Mouse (Mus musculus) stomach, embryonic 15.5 days (tissue): ENCODE data around the gene Arhgap25. TPM values are rescaled to one million over a fixed set of nuclear protein-coding genes. Genes with fewer than 3 reads are reported as not detected.

Experiments
- ATAC-seq: fragments of 200-750 bp; cut with Nextera tagmentation; 2 replicates; pipeline ENCODE4 v1.8.0; 2017; ENCODE audit warnings: low read depth, moderate number of reproducible peaks, moderate TSS enrichment; ENCODE audit not compliant: insufficient read depth, low FRiP score
- H3K27ac ChIP-seq: fragments of 300-500 bp; sonication (generic); 2 replicates; pipeline ENCODE4 v1.5.1; 2015; ENCODE audit warnings: mild to moderate bottlenecking, inconsistent platforms
- H3K27me3 ChIP-seq: fragments of 300-500 bp; sonication (generic); replicated peaks from 2 replicates; pipeline ENCODE4 v1.6.1; 2015; ENCODE audit warnings: inconsistent platforms
- H3K36me3 ChIP-seq: fragments of 300-500 bp; sonication (generic); 2 replicates; pipeline ENCODE4 v1.6.1; 2015; ENCODE audit warnings: inconsistent platforms
- H3K4me1 ChIP-seq: fragments of 300-500 bp; sonication (generic); 2 replicates; pipeline ENCODE4 v1.6.1; 2015; ENCODE audit warnings: inconsistent platforms
- H3K4me2 ChIP-seq: fragments of 300-500 bp; sonication (generic); 2 replicates; pipeline ENCODE4 v1.6.1; 2015; ENCODE audit warnings: mild to moderate bottlenecking, inconsistent platforms
- H3K4me3 ChIP-seq: fragments of 300-500 bp; sonication (generic); replicated peaks from 2 replicates; pipeline ENCODE4 v1.5.1; 2015; ENCODE audit warnings: inconsistent platforms
- H3K9ac ChIP-seq: fragments of 300-500 bp; sonication (generic); 2 replicates; pipeline ENCODE4 v1.6.1; 2015; ENCODE audit warnings: inconsistent platforms
- H3K9me3 ChIP-seq: fragments of 300-500 bp; sonication (generic); 2 replicates; pipeline ENCODE4 v1.6.1; 2016; ENCODE audit warnings: inconsistent platforms
- WGBS: fragments of 180-500 bp; shearing (Covaris S2); methylation state at CpG from one replicate; pipeline ENCODE4 v1.1.7; 2015; 5-methylcytosine and 5-hydroxymethylcytosine counted together
- polyA plus RNA-seq: library from polyadenylated mRNA; unstranded; fragments of >200 nt; fragmentation: Nextera tagmentation; extraction: Ambion mirVana; gene quantifications from 2 replicates; pipeline ENCODE4 v1.2.1, GENCODE M21; 2015

Arhgap25 gene
- polyA plus RNA-seq, 1 experiment from 2014 or later, result 6.0 TPM

DNA sequence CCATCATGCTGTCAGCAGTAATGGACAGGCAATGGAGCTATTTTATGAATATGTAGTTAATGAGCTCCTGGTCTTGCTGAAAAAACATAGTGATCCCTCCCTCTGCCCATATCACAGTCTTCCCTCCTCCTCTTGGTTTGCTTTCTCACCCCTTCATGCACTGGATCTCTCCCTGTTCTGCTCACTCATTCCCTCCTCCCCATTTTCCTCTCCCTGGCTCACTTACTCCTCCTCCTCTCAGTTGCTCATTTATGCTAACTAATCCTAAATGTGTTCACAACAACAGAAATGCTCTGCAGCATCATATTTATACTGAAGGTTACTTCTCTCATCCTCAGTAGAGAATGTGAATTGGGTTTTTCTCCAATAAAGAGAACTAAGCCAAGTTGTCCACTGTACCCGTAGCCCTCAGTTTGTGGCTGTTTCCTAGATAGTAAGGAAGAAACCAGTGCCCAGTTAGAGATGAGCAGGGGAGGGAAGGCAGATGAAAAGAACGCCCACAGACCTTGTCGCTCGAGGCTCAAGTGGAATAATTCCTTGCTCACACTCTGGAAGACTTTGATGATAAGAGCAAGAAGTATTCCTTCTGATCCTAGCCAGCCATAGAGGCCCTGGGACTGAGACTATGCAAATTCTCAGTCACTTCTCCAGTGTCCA is 15.2 kb downstream of the Arhgap25 start:
- H3K36me3 ChIP-seq, result no peaks in the 10 kb centered on the region
- no peaks in the 10 kb centered on the region for H3K27me3 ChIP-seq
- no peak for ATAC-seq
- no peaks in the 10 kb centered on the region for H3K4me1 ChIP-seq
- no peak overlapping the region for H3K9ac ChIP-seq
- H3K4me3 ChIP-seq, result no peak overlapping the region
- no peak overlapping the region for H3K4me2 ChIP-seq
- WGBS, result 88% methylated on average over 4 of the region's 4 CpGs
- H3K9me3 ChIP-seq, result no peaks in the 10 kb centered on the region
- H3K27ac ChIP-seq, result no peak overlapping the region

DNA sequence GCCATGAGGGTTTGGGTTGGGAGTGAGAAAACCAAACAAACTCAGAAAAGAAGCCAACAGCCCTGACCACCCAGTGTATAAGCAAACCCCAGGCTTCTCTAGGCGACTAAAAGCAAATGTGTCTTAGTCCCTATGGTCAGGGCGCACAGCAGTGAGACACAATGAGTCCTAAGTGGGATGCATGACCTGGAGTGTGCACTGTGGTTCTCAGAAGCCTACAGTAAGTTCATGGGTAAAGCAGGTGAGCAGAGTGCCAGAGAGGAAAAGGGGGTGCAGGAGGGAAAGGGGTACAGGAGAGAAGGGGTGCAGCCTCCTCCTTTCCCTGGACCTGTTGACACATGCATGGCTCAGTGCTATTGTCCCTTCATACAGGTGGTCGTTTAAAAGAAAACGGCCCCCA is 18.7 kb downstream of the Arhgap25 start:
- ATAC-seq, result no peak
- Histone ChIP-seq H3K4me3 (no peak overlapping the region), H3K9ac (no peak overlapping the region), H3K36me3 (no peaks in the 10 kb centered on the region), H3K4me1 (no peaks in the 10 kb centered on the region), H3K27ac (no peak overlapping the region), H3K9me3 (no peaks in the 10 kb centered on the region), H3K4me2 (no peak overlapping the region), H3K27me3 (no peaks in the 10 kb centered on the region)
- WGBS, result 79% methylated on average over 4 of the region's 4 CpGs

DNA sequence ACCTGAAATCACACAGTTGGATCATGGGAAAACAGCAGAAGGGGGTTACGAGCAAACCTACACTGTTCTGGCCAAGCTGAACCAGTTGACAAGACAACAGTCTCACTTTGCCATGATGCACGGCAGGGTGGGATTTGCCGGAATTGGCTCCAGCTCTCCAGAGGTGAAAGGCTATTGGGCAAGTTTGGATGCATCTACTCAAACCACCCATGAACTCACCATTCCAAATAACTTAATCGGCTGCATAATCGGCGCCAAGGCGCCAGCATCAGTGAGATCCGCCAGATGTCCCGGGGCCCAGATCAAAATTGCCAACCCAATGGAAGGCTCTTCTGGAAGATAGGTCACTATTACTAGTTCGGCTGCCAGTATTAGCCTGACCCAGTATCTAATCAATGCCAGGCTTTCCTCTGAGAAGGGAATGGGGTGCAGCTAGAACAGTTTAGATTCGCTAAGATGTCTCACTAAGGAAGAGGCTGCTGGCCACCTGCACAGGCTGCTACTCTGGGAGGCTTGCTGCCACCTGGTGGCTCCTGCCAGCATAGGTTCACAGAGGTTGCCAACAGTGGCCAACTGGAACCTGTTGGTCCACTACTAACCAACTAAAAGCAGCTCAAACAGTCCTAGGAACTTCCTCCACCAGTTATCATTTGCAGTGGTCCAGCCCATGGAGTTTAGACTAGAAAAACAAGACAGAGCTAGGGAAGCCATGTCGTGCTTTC is 19.9 kb downstream of the Arhgap25 start:
- H3K4me1 ChIP-seq, result no peaks in the 10 kb centered on the region
- WGBS, result 69% methylated on average over 12 of the region's 12 CpGs
- ATAC-seq, result no peak
- no peaks in the 10 kb centered on the region for H3K9me3 ChIP-seq
- H3K4me3 ChIP-seq, result no peak overlapping the region
- no peak overlapping the region for H3K4me2 ChIP-seq
- no peak overlapping the region for H3K9ac ChIP-seq
- no peak overlapping the region for H3K27ac ChIP-seq
- no peaks in the 10 kb centered on the region for H3K27me3 ChIP-seq
- no peaks in the 10 kb centered on the region for H3K36me3 ChIP-seq

DNA sequence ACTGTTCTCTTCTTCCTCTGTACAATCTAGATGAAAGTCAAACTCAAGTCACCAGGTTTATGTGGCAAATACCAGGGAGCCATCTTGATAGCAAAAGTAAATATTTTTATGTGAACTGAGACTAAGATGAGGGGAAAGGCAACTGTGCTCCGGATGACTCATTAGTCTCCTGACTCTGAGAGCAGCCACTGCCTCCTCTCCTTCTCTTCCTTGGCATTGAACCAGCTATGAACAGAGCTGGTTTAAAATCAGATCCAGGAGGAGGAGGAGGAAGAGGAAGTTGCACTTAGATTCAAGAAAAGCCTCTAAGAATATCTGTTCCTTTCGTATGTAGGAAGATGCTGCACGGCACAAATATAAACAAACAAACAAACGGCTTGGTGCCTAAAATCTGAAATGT is 22.1 kb downstream of the Arhgap25 start:
- Histone ChIP-seq H3K27ac (no peak overlapping the region), H3K36me3 (no peaks in the 10 kb centered on the region), H3K27me3 (no peaks in the 10 kb centered on the region), H3K9me3 (no peaks in the 10 kb centered on the region), H3K4me3 (no peak overlapping the region), H3K9ac (no peak overlapping the region), H3K4me1 (no peaks in the 10 kb centered on the region), H3K4me2 (no peak overlapping the region)
- ATAC-seq, result no peak
- 50% methylated on average over 4 of the region's 4 CpGs for WGBS

DNA sequence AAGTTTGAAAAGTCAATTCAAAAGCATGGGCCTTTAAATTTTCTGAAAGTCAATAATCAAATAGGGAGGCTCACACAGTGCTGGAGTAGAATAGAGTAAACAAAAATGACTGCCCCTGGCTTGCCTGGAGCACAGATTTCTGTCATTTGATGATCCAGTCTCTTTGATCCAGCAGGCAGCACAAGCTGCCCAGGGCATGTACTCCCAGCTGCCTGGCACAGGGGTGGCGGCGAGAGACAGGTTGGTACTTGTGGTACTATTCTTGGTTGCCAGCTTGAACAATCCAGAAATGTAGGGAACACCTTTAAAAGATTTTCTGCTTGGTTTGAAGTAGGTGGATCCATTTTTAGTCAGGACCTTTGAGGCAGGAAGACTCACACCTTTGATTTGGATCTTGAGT is 23.3 kb downstream of the Arhgap25 start:
- Histone ChIP-seq H3K27me3 (no peaks in the 10 kb centered on the region), H3K36me3 (no peaks in the 10 kb centered on the region), H3K4me1 (no peaks in the 10 kb centered on the region), H3K9ac (no peak overlapping the region), H3K9me3 (no peaks in the 10 kb centered on the region), H3K27ac (no peak overlapping the region), H3K4me2 (no peak overlapping the region), H3K4me3 (no peak overlapping the region)
- 77% methylated on average over 2 of the region's 2 CpGs for WGBS
- no peak for ATAC-seq

DNA sequence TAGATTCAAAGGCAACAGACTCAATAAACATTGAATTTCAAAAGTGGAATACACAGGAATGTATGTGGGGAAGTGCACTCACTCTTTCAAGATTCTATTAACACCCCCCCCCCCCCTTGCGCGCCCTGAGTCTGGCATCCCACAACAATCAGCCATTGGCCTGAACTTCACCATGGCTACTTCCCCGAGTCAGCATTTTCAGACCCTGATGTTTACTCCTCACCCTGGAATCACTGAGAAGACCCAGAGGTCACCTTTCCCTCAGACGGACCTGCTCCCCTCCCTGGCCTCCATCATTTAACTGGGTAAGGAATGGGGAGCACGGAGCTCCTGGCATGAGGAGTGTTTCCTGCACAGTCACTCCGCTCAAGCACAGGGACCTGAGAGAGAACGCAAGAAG is 28.2 kb downstream of the Arhgap25 start:
- Histone ChIP-seq H3K9me3 (no peaks in the 10 kb centered on the region), H3K9ac (no peak overlapping the region), H3K4me3 (no peak overlapping the region), H3K4me1 (no peaks in the 10 kb centered on the region), H3K27ac (no peak overlapping the region), H3K4me2 (no peak overlapping the region), H3K36me3 (no peaks in the 10 kb centered on the region), H3K27me3 (no peaks in the 10 kb centered on the region)
- 69% methylated on average over 7 of the region's 7 CpGs for WGBS
- no peak for ATAC-seq

DNA sequence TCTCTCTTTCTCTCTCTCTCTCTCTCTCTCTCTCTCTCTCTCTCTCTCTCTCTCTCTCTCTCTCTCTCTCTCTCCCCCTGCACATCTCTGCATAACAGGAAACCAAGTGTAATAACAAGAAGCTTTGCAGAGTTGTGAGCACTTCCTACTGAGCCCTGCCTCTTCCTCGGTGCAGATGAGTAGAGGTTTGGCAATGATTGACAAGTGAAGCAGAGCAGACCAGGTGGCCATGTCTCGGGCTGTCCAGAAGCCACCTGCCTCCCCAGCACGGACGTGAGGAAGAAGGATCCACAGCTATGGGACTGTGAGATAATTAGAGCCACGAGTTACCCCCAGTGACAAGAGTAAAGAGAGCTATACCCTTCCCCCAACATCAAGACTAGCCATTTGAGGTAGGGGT is 29.1 kb downstream of the Arhgap25 start:
- Histone ChIP-seq H3K36me3 (no peaks in the 10 kb centered on the region), H3K9me3 (no peaks in the 10 kb centered on the region), H3K27me3 (no peaks in the 10 kb centered on the region), H3K9ac (no peak overlapping the region), H3K4me3 (no peak overlapping the region), H3K27ac (no peak overlapping the region), H3K4me1 (no peaks in the 10 kb centered on the region), H3K4me2 (no peak overlapping the region)
- no peak for ATAC-seq
- 54% methylated on average over 5 of the region's 5 CpGs for WGBS

DNA sequence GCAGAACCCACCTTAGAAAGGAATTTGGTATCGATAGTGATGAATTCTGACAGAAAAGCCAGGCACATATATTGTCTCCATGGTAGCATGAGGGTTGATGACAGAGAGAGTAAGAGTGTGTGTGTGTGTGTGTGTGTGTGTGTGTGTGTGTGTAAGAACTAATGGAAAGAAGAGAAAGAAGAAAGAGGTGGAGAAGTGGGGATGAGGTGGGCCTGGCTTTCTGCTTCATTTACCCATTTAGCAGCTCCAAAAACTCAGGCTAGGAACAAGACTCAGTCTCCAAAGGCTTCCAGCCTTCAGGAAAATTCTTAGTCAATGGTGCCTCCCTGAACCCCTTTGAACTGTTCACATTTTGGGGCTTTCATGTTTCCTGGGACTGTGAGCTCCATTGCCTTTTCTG is 29.5 kb downstream of the Arhgap25 start:
- no peaks in the 10 kb centered on the region for H3K27me3 ChIP-seq
- WGBS, result 89% methylated on average over 1 of the region's 1 CpGs
- no peaks in the 10 kb centered on the region for H3K9me3 ChIP-seq
- no peak overlapping the region for H3K4me2 ChIP-seq
- H3K36me3 ChIP-seq, result no peaks in the 10 kb centered on the region
- H3K4me3 ChIP-seq, result no peak overlapping the region
- no peaks in the 10 kb centered on the region for H3K4me1 ChIP-seq
- no peak overlapping the region for H3K27ac ChIP-seq
- no peak overlapping the region for H3K9ac ChIP-seq
- ATAC-seq, result no peak

DNA sequence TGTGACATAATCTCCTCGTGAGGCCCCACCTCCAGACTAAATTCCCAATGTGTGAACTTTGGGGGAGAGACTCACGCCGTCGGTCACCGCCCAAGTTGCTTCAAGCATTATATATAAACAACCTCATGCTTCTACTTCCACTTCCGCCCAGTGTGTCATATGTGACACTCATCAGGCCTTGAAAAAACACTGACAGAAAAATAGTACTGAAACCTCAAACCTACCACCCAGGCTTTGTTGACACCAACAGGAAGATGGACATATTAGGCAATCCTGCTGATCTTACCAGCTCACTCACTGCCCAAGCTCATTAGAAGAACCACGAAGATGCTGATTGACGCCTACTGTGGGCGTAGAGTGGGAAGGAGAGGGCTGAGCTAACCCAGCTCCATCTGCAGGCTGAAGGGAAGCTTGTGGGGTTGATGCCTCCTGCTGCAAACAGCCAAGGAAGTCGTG is 30.2 kb downstream of the Arhgap25 start:
- Histone ChIP-seq H3K27me3 (no peaks in the 10 kb centered on the region), H3K9me3 (no peaks in the 10 kb centered on the region), H3K27ac (no peak overlapping the region), H3K9ac (no peak overlapping the region), H3K4me3 (no peak overlapping the region), H3K4me2 (no peak overlapping the region), H3K4me1 (no peaks in the 10 kb centered on the region), H3K36me3 (no peaks in the 10 kb centered on the region)
- 59% methylated on average over 10 of the region's 10 CpGs for WGBS
- ATAC-seq, result no peak

DNA sequence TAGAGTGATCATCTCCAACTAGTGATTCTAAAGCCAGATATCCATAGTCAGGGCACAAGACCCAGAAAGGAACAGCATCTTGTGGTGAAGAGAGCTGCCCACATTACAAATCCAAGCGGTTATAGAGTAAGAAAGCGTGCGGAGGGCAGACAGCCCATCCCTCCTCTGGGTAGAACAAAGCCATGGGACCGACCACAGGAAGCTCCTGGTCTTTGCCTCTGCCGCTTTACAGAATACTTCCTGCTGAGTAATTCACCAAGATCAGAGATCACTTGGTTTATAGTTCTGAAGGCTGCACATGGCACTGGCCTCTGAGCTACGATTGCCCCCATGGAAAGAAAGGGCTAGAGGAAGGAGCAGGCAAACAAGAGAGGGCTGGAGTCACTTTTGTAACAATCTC is 30.6 kb downstream of the Arhgap25 start:
- Histone ChIP-seq H3K4me2 (no peak overlapping the region), H3K27me3 (no peaks in the 10 kb centered on the region), H3K4me1 (no peaks in the 10 kb centered on the region), H3K27ac (no peak overlapping the region), H3K4me3 (no peak overlapping the region), H3K36me3 (no peaks in the 10 kb centered on the region), H3K9ac (no peak overlapping the region), H3K9me3 (no peaks in the 10 kb centered on the region)
- no peak for ATAC-seq
- 56% methylated on average over 6 of the region's 6 CpGs for WGBS

DNA sequence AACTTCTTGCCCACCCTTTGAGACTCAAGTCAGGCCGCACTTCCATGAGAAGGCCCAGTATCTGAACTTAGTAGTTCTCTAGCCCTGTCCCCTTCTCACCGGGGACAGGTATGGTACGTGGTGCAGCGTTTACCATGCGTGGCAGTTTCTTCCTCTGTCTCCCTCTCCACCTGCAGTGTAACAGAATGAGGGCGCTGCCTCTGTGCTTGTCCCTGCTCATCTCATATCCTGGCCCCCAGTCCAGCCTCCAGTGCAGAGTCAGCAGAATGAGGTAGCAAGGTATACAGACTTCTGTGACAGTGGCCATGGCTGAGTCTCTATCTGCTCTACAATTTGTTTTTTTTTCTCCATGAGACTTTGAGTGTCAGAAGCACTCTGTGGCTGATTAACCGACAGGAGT is 32.4 kb downstream of the Arhgap25 start:
- no peaks in the 10 kb centered on the region for H3K4me1 ChIP-seq
- H3K4me2 ChIP-seq, result no peak overlapping the region
- H3K9me3 ChIP-seq, result no peaks in the 10 kb centered on the region
- no peaks in the 10 kb centered on the region for H3K27me3 ChIP-seq
- ATAC-seq, result no peak
- H3K27ac ChIP-seq, result no peak overlapping the region
- H3K36me3 ChIP-seq, result no peaks in the 10 kb centered on the region
- 85% methylated on average over 7 of the region's 7 CpGs for WGBS
- no peak overlapping the region for H3K4me3 ChIP-seq
- H3K9ac ChIP-seq, result no peak overlapping the region

DNA sequence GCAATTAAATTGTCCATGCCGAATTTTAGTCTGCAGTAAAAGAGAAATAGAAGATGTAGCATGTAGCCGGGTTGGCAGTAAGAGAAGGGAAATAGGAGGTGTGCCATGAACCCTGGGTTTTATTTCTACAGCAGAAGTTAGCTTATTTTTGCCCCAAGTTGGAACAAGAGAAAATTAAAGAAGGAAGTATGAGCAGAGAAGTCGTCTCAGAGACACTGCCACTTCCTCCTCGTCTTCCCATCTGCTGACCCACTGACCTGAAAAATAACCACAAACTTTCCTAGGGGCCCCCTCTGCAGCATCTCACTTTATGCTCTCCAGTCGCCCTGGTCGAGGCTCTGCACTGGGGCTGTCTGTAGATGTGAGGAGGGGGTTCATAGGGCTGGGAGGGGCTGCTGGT is 33.3 kb downstream of the Arhgap25 start:
- no peaks in the 10 kb centered on the region for H3K36me3 ChIP-seq
- no peaks in the 10 kb centered on the region for H3K27me3 ChIP-seq
- H3K4me3 ChIP-seq, result no peak overlapping the region
- no peak overlapping the region for H3K27ac ChIP-seq
- ATAC-seq, result no peak
- H3K9me3 ChIP-seq, result no peaks in the 10 kb centered on the region
- WGBS, result 46% methylated on average over 6 of the region's 6 CpGs
- H3K9ac ChIP-seq, result no peak overlapping the region
- no peaks in the 10 kb centered on the region for H3K4me1 ChIP-seq
- no peak overlapping the region for H3K4me2 ChIP-seq
